Comparison of ENCODE assay signal across 8 mouse cellular contexts in genomic region chr3:82995368-82995767, GRCm38 (mm10). TPM values are rescaled to one million over a fixed set of nuclear protein-coding genes. Genes with fewer than 3 reads are reported as not detected.
A peak's percentile ranks its signal among the peaks of the same experiment; 100 is the strongest.
DNase-seq lines count a peak whose midpoint lies in the region; ATAC-seq and TF ChIP-seq lines count a peak whose summit lies in the region.

No protein-coding gene starts in this region.

- peak; percentile 85 for TF ChIP-seq CTCF in liver, adult 2 months (IDR thresholded peaks at IDR 0.05; ENCODE audit: low read depth, low read length)

- peak; percentile 57 for ATAC-seq in hindbrain, embryonic 15.5 days (ENCODE audit: low FRiP score, low read depth)
- no peak for ATAC-seq in activated CD4-positive, CD25-positive, alpha-beta regulatory T cell, adult 4 months

- H3K9ac ChIP-seq in hindbrain, embryonic 15.5 days, result 0 out of 2 replicates have a peak overlapping the region, but pooled peaks have one; percentile 18
- H3K9ac ChIP-seq in liver, adult 2 months (ENCODE audit: low read depth, low read length), result no peak overlapping the region

- TF ChIP-seq POLR2A in liver, adult 2 months (IDR thresholded peaks at IDR 0.05; ENCODE audit: extremely low read depth, insufficient read depth, low read length), result no peak

- peak overlapping the region; percentile 58 for H3K4me2 ChIP-seq in hindbrain, embryonic 15.5 days

- peaks cover 7% of the 10 kb centered on the region for H3K4me1 ChIP-seq in hindbrain, embryonic 15.5 days (replicated peaks)
- peaks cover 6% of the 10 kb centered on the region for H3K4me1 ChIP-seq in liver, adult 2 months (ENCODE audit: control insufficient read depth, insufficient read depth, low read length)

- H3K36me3 ChIP-seq in hindbrain, embryonic 15.5 days, result no peaks in the 10 kb centered on the region
- H3K36me3 ChIP-seq in liver, adult 2 months (ENCODE audit: control insufficient read depth, insufficient read depth, low read length), result no peaks in the 10 kb centered on the region

- no peak overlapping the region for H3K27ac ChIP-seq in hindbrain, embryonic 15.5 days (replicated peaks)
- no peak overlapping the region for H3K27ac ChIP-seq in liver, adult 2 months (replicated peaks; ENCODE audit: insufficient read depth, low read depth, low read length)

- DNase-seq in WW6 (ENCODE audit: low read depth, low spot score), result peak; percentile 38
- peak; percentile 73 to 79 for DNase-seq in cerebellum, postnatal 14 days
- peak; percentile 73 for DNase-seq in gastrocnemius, postnatal 10 days
- peak; percentile 46 for DNase-seq in liver, adult 2 months (ENCODE audit: extremely low read depth, low read depth, low spot score)
- peak; percentile 78 for DNase-seq in neural tube, embryonic 10.5 days (ENCODE audit: extremely low spot score, low spot score)
- DNase-seq in B cell, adult 2 months, result no peak

- no peaks in the 10 kb centered on the region for H3K79me2 ChIP-seq in liver, adult 2 months (ENCODE audit: control insufficient read depth, insufficient read depth, low read length)

- 0 out of 2 replicates have a peak, but pooled peaks cover 3% of the 10 kb centered on the region for H3K27me3 ChIP-seq in hindbrain, embryonic 15.5 days
- H3K27me3 ChIP-seq in liver, adult 2 months (ENCODE audit: control insufficient read depth, insufficient read depth, low read length), result no peaks in the 10 kb centered on the region

- H3K4me3 ChIP-seq in hindbrain, embryonic 15.5 days, result peak overlapping the region; percentile 25
- no peak overlapping the region for H3K4me3 ChIP-seq in liver, adult 2 months (ENCODE audit: insufficient read depth, low read depth, low read length)

- WGBS in hindbrain, embryonic 15.5 days, result 3% methylated on average over 24 of the region's 24 CpGs
- WGBS in liver, adult 2 months, result 4% methylated on average over 24 of the region's 24 CpGs

- H3K9me3 ChIP-seq in hindbrain, embryonic 15.5 days, result no peaks in the 10 kb centered on the region

RNA-seq across cellular contexts. Expression of gene Fgg, which starts 12.2 kb away (rescaled TPM):
- under 1 TPM in 1 of 2 experiments, not detected in 1; 0.86 TPM for total RNA-seq in gastrocnemius, postnatal 10 days (2021)
- polyA plus RNA-seq in hindbrain, embryonic 15.5 days (2015; fragmentation: Nextera tagmentation; extraction: Ambion mirVana), result 0.91 TPM in 1 of 2 replicates, not detected in the other
- total RNA-seq in liver, adult 2 months (2014; rRNA removed), result 3,843 and 4,358 TPM in 2 replicates
- polyA plus RNA-seq in liver, adult 2 months (2012; rRNA removed), result 2,564 and 2,816 TPM in 2 replicates
- not detected for polyA plus RNA-seq in activated CD4-positive, CD25-positive, alpha-beta regulatory T cell, adult 4 months (2017; shearing (Covaris generic))

RNA-seq across cellular contexts. Expression of gene Fga, which starts 30.5 kb away (rescaled TPM):
- total RNA-seq in gastrocnemius, postnatal 10 days (2021), result 1 to 10 TPM in 1 of 2 experiments, not detected in 1; 1.1 TPM
- 0.12 TPM in 1 of 2 replicates, not detected in the other for polyA plus RNA-seq in hindbrain, embryonic 15.5 days (2015; fragmentation: Nextera tagmentation; extraction: Ambion mirVana)
- 3,320 and 3,369 TPM in 2 replicates for total RNA-seq in liver, adult 2 months (2014; rRNA removed)
- polyA plus RNA-seq in liver, adult 2 months (2012; rRNA removed), result 877 and 984 TPM in 2 replicates
- polyA plus RNA-seq in activated CD4-positive, CD25-positive, alpha-beta regulatory T cell, adult 4 months (2017; shearing (Covaris generic)), result not detected

RNA-seq across cellular contexts. Expression of gene Fgb, which starts 54.3 kb away (rescaled TPM):
- under 1 TPM in 1 of 2 experiments, not detected in 1; 0.50 TPM for total RNA-seq in gastrocnemius, postnatal 10 days (2021)
- 0.19 TPM in 1 of 2 replicates, not detected in the other for polyA plus RNA-seq in hindbrain, embryonic 15.5 days (2015; fragmentation: Nextera tagmentation; extraction: Ambion mirVana)
- 2,420 and 2,798 TPM in 2 replicates for total RNA-seq in liver, adult 2 months (2014; rRNA removed)
- polyA plus RNA-seq in liver, adult 2 months (2012; rRNA removed), result 918 and 923 TPM in 2 replicates
- not detected for polyA plus RNA-seq in activated CD4-positive, CD25-positive, alpha-beta regulatory T cell, adult 4 months (2017; shearing (Covaris generic))

RNA-seq across cellular contexts. Expression of gene Plrg1, which starts 60.0 kb away (rescaled TPM):
- 10 to 100 TPM; 29.0 to 32.2 TPM for total RNA-seq in gastrocnemius, postnatal 10 days (2021)
- 92.6 and 99.3 TPM in 2 replicates for polyA plus RNA-seq in hindbrain, embryonic 15.5 days (2015; fragmentation: Nextera tagmentation; extraction: Ambion mirVana)
- 34.1 and 35.1 TPM in 2 replicates for total RNA-seq in liver, adult 2 months (2014; rRNA removed)
- 20.7 and 21.8 TPM in 2 replicates for polyA plus RNA-seq in liver, adult 2 months (2012; rRNA removed)
- 10 to 100 TPM; 49.5 to 57.0 TPM for polyA plus RNA-seq in activated CD4-positive, CD25-positive, alpha-beta regulatory T cell, adult 4 months (2017; shearing (Covaris generic))

Comparison
In these comparisons a context has a peak if more than half of its experiments do, and no peak if none do; other contexts are left out.
1. DNase-seq: peak in WW6 (single experiment), cerebellum, postnatal 14 days (2 of 2), gastrocnemius, postnatal 10 days (single experiment), liver, adult 2 months (single experiment) and neural tube, embryonic 10.5 days (single experiment); none in B cell, adult 2 months (0 of 2).
2. RNA of gene Fgg, which starts 12.2 kb away (polyA plus RNA-seq): 2,564 to 2,816 TPM in liver, adult 2 months; 0.91 TPM in hindbrain, embryonic 15.5 days and not detected in activated CD4-positive, CD25-positive, alpha-beta regulatory T cell, adult 4 months; every median in the first group is over 1,000 times any median in the second.
3. RNA of gene Fga, which starts 30.5 kb away (polyA plus RNA-seq): 877 to 984 TPM in liver, adult 2 months; 0.12 TPM in hindbrain, embryonic 15.5 days and not detected in activated CD4-positive, CD25-positive, alpha-beta regulatory T cell, adult 4 months; every median in the first group is over 100 times any median in the second.
4. RNA of gene Fgb, which starts 54.3 kb away (polyA plus RNA-seq): 918 to 923 TPM in liver, adult 2 months; 0.19 TPM in hindbrain, embryonic 15.5 days and not detected in activated CD4-positive, CD25-positive, alpha-beta regulatory T cell, adult 4 months; every median in the first group is over 100 times any median in the second.